Mouse (Mus musculus) CH12.LX (cell line): ENCODE results near the gene Ikzf5.

Source experiments
- CTCF ChIP-seq, 2 experiments: IDR thresholded peaks in 1 of 2; conservative IDR thresholded peaks in 1 of 2; 2 replicates each; pipeline ENCODE4 v1.5.1; 2011 to 2012; ENCODE audit warnings: low read depth in 2 of 2, low read length in 2 of 2, improper control_type of control experiment in 1 of 2, inconsistent platforms in 1 of 2, mild to moderate bottlenecking in 1 of 2, moderate library complexity in 1 of 2
- ELF1 ChIP-seq: IDR thresholded peaks from 2 replicates; pipeline ENCODE4 v1.6.1; 2014; ENCODE audit warnings: low read depth, mild to moderate bottlenecking, inconsistent platforms, low read length, improper control_type of control experiment
- EP300 ChIP-seq: IDR thresholded peaks from 2 replicates; pipeline ENCODE4 v1.6.1; 2011; ENCODE audit warnings: low read length, improper control_type of control experiment
- GABPA ChIP-seq: IDR thresholded peaks from 2 replicates; pipeline ENCODE4 v1.6.1; 2012; ENCODE audit warnings: low read depth, low read length, improper control_type of control experiment, inconsistent platforms; ENCODE audit not compliant: insufficient replicate concordance
- POLR2A ChIP-seq: IDR thresholded peaks from 2 replicates; pipeline ENCODE4 v1.6.1; 2011; ENCODE audit warnings: low read depth, mild to moderate bottlenecking, improper control_type of control experiment, low read length
- POLR2AphosphoS2 ChIP-seq: IDR thresholded peaks from 2 replicates; pipeline ENCODE4 v1.6.1; 2011; ENCODE audit warnings: low read depth, low read length, improper control_type of control experiment

DNA sequence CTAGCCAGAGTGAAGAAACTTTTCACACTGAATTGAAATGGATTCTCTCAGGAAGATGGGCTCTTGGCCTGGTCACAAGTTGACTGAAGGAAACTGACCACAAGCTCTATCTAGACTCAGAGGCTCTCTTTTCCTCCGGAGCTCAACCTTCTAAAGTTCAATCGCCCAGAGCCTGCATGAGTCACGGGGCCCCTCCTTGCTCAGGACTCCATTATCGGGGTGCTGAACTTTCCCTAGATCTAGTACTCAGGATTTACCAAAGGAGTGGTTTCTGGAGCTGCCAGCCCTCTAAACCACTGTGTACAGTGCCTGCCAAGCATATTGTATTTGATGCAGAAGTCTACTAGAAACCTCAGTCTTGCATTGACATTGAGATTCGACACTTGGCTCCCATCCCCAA is 46.4 kb upstream of the Ikzf5 start:
- TF ChIP-seq EP300: no peak
- TF ChIP-seq ELF1: no peak
- no peak for TF ChIP-seq GABPA
- TF ChIP-seq CTCF (conservative IDR thresholded peaks at IDR 0.05 in 1 of 2, IDR thresholded peaks at IDR 0.05 in 1 of 2; ENCODE audit: low read depth in 2 of 2, low read length in 2 of 2): no peak
- no peak for TF ChIP-seq POLR2AphosphoS2
- no peak for TF ChIP-seq POLR2A
